Mouse (Mus musculus): ENCODE data around the gene Ddah2. TPM values are rescaled to one million over a fixed set of nuclear protein-coding genes. Genes with fewer than 3 reads are reported as not detected.
"Not testable (repeated sequence)": the region's sequence is repeated elsewhere in the genome, so short reads cannot be mapped to it uniquely, and the experiment has no call there.

Ddah2 gene
- total RNA-seq, 1 experiment from 2014 or later: 4.5 TPM

GRCm38 (mm10) chr17:35024691-35025488 lies 33.9 kb upstream of the Ddah2 start:
- ATAC-seq (ENCODE audit: extremely low read depth, insufficient number of reproducible peaks, low FRiP score, poor library complexity, severe bottlenecking): no peak

GRCm38 (mm10) chr17:35026206-35026605 lies 32.6 kb upstream of the Ddah2 start:
- no peak for ATAC-seq (ENCODE audit: extremely low read depth, insufficient number of reproducible peaks, low FRiP score, poor library complexity, severe bottlenecking)

DNA sequence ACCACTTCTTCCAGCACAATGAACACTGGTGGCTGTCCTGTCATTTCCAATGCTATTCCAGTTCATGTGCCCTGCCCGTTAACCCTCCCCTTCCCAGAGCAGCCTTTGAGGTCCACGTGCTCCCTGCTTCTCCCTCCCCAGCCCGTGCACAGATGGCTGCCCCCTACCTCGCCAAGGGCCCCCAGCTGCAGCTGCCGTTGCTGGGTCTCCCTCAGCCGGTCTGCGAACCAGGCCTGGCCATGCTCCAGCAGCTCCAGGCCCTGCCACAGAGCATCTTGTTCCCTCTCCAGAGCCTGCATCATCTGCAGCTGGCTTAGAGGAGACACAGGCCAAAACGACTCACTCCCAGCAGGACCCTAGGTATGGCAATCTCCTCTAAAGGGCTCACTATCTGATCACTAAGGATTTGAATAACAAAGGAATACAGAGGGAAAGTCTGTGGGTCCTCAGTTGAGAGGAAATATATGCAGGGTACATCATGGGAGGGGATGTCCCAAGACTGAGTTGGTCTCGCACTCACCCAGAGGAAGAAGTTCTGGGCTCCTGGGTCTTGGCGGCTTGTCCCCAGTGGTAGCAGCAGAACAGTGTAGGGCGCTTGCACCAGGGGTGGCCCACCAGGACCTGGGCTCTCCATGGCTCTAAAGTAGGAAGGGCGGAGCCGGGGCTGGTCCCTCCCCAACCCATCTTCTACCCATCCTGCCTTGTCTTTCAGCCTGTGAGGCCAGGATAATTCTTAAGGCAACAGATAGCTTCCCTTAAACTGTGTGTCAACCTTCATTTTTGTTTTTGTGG lies 31.4 kb upstream of the Ddah2 start, which contains the start of gene Sapcd1:
Gene Sapcd1 (minus strand): TSS at position 740 of the 792 bp plus-strand sequence.
- no peak for ATAC-seq (ENCODE audit: extremely low read depth, insufficient number of reproducible peaks, low FRiP score, poor library complexity, severe bottlenecking)

- no peak for ATAC-seq (ENCODE audit: extremely low read depth, insufficient number of reproducible peaks, low FRiP score, poor library complexity, severe bottlenecking)
Observed at GRCm38 (mm10) chr17:35028315-35028714, 30.5 kb upstream of the Ddah2 start.

- peak; percentile 42; the same call in 1 of the 2 replicates for ATAC-seq (ENCODE audit: extremely low read depth, insufficient number of reproducible peaks, low FRiP score, poor library complexity, severe bottlenecking)
Observed at GRCm38 (mm10) chr17:35029691-35030532, 28.9 kb upstream of the Ddah2 start.

- ATAC-seq (ENCODE audit: extremely low read depth, insufficient number of reproducible peaks, low FRiP score, poor library complexity, severe bottlenecking): no peak
Observed at GRCm38 (mm10) chr17:35031272-35031671, 27.6 kb upstream of the Ddah2 start.

DNA sequence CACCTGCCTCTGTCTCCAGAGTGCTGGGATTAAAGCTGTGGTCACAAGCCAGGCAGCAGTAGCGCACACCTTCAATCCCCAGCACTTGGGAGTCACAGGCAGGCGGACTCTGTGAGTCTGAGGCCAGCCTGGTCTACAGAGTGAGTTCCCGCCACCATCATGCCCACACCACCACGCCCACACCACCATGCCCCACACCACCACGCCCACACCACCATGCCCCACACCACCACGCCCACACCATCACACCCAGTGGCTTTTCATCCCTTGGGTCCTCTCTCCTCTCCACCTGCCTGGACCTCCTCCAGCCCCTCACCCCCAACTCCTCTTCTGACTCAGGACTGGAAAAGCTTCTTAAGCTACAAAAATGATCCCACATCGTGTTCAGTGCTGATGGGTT lies 27.0 kb upstream of the Ddah2 start:
- no peak for ATAC-seq (ENCODE audit: extremely low read depth, insufficient number of reproducible peaks, low FRiP score, poor library complexity, severe bottlenecking)

DNA sequence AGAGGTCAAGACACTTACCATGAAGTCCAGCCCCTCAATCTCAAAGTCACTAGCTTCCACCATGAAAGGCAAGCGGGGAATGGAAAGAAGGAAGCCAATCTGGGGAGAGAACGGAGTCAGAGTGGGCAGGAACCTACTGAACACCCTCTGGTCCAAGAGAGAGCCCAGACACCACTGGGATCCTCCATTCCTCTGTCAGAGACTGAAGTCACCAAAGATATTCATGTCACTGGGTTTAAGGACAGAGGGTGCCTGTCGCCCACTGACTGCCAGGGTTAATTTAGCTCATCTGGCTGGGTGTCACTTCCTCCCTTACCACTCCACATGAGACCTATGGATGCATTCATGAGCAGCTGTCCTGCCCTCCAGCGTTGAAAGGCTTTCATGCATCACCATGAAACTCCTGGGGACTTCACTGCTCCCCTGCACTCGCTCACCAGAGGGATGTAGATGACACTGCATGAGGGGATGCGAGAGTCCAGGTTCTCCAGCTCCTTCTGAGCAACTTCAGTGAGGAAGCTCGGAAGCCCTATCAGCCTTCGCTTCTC lies 26.4 kb upstream of the Ddah2 start:
- no peak for ATAC-seq (ENCODE audit: extremely low read depth, insufficient number of reproducible peaks, low FRiP score, poor library complexity, severe bottlenecking)

DNA sequence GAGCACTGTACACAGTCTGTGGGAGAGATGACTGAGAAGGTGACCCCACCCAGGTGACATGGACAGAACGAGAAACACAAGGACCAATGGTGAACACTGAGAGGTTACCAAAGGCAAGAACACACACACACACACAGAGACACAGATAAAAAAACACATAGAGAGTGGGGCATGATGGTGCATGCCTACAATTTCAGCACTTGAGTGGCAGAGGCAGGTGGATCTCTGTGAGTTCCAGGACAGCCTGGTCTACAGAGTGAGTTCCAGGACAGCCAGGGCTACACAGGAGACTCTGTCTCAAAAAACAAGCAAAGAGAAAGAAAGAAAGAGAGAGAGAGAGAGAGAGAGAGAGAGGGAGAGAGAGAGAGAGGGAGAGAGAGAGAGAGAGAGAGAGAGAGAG lies 25.1 kb upstream of the Ddah2 start:
- ATAC-seq (ENCODE audit: extremely low read depth, insufficient number of reproducible peaks, low FRiP score, poor library complexity, severe bottlenecking): not testable (repeated sequence)

- ATAC-seq (ENCODE audit: extremely low read depth, insufficient number of reproducible peaks, low FRiP score, poor library complexity, severe bottlenecking): no peak
Observed at GRCm38 (mm10) chr17:35034896-35035295, 23.9 kb upstream of the Ddah2 start.

DNA sequence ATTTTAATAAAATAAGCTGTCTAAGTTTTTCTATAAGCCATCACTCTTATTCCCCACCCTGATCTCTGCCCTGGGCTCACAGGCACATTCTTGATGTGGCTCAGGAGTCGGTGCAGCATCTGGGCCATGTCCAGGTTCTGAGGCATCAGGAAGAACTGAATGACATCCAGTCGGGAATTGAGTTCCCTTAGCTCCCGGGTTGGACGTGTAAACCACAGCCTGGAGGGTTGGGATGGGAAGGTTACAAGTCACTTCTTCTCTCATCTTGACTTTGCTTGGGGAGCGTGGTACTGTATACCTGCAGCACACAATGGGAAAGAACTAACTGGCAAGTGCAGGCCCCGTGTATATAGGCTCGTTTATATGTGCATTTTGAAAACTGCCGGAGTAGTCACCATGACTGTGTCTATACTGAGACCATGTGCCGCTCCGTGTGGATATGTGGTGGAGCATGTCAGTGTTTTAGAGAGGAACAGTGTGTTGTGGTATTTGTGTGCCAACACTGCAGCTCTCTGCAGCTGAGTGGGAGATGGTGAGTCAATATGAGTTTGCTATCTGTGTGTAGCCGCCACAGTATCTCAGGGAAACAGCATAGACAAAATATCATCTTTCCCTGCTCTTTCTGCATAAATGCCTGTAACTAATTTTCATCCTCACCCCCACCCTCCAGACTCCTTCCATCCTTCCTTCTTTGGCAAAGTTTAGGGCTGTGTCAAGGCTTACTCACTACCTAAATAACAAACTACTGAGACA lies 19.5 kb upstream of the Ddah2 start:
- ATAC-seq (ENCODE audit: extremely low read depth, insufficient number of reproducible peaks, low FRiP score, poor library complexity, severe bottlenecking): no peak

- ATAC-seq (ENCODE audit: extremely low read depth, insufficient number of reproducible peaks, low FRiP score, poor library complexity, severe bottlenecking): no peak
Observed at GRCm38 (mm10) chr17:35043794-35044193, 15.0 kb upstream of the Ddah2 start.

DNA sequence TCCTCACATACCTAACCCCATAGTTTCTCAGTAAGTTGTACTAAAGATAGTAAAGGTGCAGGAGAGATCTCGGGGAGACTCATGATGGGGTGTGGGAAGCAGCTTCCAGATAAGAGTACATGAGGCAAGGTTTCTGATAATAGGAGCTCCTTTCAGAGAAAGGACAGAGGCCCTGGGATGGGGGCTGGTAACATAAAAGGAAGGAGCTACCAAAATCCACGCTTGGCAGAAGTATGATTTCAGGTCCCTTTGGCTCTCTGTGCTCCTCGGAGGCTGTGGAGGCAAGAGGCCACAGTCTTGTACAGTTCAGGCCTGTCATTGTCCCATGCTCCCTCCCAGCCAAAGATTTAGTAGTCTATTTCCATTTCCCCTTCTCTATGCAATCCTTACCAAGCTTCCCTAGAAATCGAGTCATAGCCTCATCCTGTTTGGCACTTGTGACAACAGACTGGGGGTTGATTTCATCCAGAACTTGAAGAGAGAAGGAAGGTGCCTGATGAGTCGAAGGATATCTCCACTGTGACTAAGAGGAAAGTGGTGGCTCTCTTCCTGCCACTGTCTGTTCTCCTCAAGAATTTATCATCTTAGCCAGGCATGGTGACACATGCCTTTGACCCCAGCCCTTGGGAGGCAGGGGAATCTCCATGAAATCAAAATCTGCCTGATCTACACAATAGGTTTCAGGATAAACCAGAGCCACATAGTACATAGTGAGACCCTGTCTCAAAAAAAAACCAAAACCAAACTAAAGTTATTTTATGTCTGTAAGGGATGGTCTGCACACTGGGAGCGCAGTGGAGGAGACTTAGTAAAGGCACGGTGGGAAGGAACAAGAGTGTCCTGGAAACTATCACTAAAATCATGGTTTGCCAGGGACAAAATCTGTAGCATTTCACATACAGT lies 13.7 kb upstream of the Ddah2 start:
- no peak for ATAC-seq (ENCODE audit: extremely low read depth, insufficient number of reproducible peaks, low FRiP score, poor library complexity, severe bottlenecking)

DNA sequence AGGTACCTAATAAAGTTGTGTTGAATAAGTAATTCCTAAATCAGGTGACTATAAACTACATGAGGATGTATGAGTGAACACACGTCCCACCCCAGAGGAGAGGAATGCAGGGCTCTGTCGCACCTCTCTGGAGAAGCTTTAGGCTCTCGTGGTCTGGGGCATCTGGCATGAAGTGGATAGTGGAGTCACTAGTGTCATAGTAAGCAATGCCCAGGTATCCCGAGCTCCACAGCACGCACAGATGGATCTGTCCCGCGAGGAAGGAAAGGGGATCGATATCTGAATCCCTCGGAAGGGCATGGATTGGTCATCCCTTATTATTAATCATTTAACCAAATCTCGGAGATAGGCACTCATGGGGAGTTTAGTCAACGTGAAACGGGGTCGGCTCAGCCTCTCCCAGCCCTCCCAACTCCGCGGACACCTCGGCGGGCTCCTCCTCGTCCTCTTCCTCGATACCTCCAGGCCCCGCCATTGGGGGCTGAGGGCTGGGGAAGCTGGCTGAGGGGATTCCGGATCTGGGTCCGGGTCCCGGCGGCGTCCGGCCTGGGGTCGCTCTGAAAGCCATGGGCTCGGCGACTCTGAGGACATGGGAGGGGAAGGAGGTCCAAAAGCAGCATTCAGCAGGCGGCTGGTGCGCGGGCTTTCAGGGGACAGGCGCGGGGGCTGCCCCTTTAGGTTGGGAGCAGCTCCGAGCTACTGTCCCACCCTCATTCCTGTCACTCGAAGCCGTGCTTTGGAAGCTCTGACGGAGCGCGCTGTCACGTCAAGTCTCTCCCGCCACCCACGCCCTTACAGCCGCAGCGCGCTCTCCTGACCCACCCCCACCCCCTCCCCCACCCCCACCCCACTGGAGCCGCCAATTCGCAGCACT lies 12.8 kb upstream of the Ddah2 start:
- ATAC-seq (ENCODE audit: extremely low read depth, insufficient number of reproducible peaks, low FRiP score, poor library complexity, severe bottlenecking): peak; percentile 1; the same call in 1 of the 2 replicates

GRCm38 (mm10) chr17:35046681-35047455 lies 12.0 kb upstream of the Ddah2 start, which contains the start of gene Msh5:
Gene Msh5, minus strand, starts transcription at chr17:35046745.
- peak; percentile 83 for ATAC-seq (ENCODE audit: extremely low read depth, insufficient number of reproducible peaks, low FRiP score, poor library complexity, severe bottlenecking)

- no peak for ATAC-seq (ENCODE audit: extremely low read depth, insufficient number of reproducible peaks, low FRiP score, poor library complexity, severe bottlenecking)
Observed at GRCm38 (mm10) chr17:35047688-35048087, 11.1 kb upstream of the Ddah2 start.
